Mouse (Mus musculus): ENCODE results near the gene Pip4k2a. TPM values are rescaled to one million over a fixed set of nuclear protein-coding genes. Genes with fewer than 3 reads are reported as not detected.

Gene Pip4k2a
- polyA plus RNA-seq, 1 experiment: 7.1 TPM

DNA sequence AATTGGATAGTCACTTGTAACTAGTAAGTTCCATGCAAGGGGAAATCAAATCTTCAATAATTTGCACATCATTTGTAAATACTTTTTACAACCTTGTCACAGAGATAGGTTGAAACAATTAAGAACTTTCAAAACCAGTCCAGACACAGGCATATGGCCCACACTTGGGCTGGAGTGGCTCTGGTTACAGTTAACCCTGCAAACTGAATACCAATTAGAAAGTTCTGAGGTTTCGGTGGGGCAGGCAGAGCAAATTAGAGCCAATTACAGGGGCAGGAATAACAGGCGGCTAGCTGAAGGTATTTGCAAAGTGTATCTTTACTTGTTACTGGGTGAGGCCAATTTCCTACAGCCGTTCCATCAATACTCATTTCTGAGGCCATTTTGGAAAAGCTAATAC, 84.3 kb downstream of the Pip4k2a start:
- Histone ChIP-seq H3K27me3 (replicated peaks; ENCODE audit: control insufficient read depth, insufficient read depth, low read length) (no peaks in the 10 kb centered on the region), H3K27ac (ENCODE audit: insufficient read depth, low read depth, low read length) (no peak overlapping the region), H3K4me3 (ENCODE audit: insufficient read depth, low read depth, low read length) (no peak overlapping the region), H3K4me1 (ENCODE audit: control insufficient read depth, insufficient read depth, low read length) (peaks cover 5% of the 10 kb centered on the region; the same call in 1 of the 2 replicates), H3K36me3 (ENCODE audit: control insufficient read depth, insufficient read depth, low read length) (no peaks in the 10 kb centered on the region)
- DNase-seq: no peak
- 90% methylated on average over 3 of the region's 3 CpGs for WGBS
- no peak for TF ChIP-seq POLR2A (IDR thresholded peaks at IDR 0.05; ENCODE audit: low read depth, low read length)
- no peak for TF ChIP-seq CTCF (conservative IDR thresholded peaks at IDR 0.05; ENCODE audit: insufficient read depth, insufficient read length, low read depth, low read length)

DNA sequence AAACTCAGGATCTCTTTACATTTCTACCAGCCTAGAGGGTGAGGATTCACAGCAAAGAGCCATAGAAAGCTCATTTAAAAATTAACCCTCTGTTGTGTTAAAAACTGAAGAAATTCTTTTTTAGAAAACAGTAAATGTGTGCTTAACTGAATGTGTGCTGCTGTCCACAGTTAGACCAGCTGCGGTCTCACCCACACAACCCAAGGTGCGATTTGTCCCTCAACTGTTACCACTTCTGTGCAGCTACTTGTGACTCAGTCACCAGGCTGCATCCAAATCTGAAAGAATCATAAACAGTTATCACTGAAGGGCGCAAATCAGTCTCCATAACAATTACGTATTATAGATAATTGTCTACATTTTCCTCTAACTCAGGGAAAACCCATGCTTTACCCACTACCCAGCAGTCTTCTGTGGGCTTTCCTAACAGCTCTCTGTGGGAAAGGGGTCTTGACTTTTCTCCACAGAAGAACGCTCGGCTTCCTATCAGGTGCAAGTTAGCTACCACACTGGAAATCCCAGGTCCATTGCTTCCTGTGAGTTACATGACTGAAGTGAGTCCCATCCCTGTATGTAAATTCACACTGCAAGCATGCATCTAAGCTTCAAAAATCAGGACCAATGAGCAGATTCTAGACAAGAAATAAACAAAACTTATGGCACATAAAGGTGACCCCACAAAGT, 86.5 kb downstream of the Pip4k2a start:
- DNase-seq: no peak
- no peak overlapping the region for H3K27ac ChIP-seq (ENCODE audit: insufficient read depth, low read depth, low read length)
- no peaks in the 10 kb centered on the region for H3K4me1 ChIP-seq (ENCODE audit: control insufficient read depth, insufficient read depth, low read length)
- no peaks in the 10 kb centered on the region for H3K36me3 ChIP-seq (ENCODE audit: control insufficient read depth, insufficient read depth, low read length)
- H3K27me3 ChIP-seq (replicated peaks; ENCODE audit: control insufficient read depth, insufficient read depth, low read length): no peaks in the 10 kb centered on the region
- WGBS: 90% methylated on average over 6 of the region's 6 CpGs
- no peak for TF ChIP-seq POLR2A (IDR thresholded peaks at IDR 0.05; ENCODE audit: low read depth, low read length)
- TF ChIP-seq CTCF (conservative IDR thresholded peaks at IDR 0.05; ENCODE audit: insufficient read depth, insufficient read length, low read depth, low read length): no peak
- H3K4me3 ChIP-seq (ENCODE audit: insufficient read depth, low read depth, low read length): no peak overlapping the region

DNA sequence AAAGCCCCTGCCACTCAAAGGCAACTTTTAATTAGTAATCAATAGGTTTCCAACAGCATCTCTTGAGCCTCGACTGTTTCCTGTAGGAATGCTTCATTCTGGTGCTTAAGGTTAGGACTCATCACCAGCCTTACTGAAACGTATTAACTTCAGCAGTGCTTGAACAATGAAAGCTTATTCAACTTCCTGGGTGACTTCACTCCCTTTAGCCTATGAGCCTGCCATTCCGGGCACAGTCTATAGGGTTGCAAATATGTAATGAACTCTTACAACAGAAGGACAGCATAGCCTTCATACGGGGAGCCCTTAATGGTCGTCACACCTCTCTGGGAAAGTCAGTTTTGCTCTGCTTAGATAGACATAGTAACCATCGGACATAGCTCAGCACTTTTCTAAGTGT, 87.7 kb downstream of the Pip4k2a start:
- no peaks in the 10 kb centered on the region for H3K27me3 ChIP-seq (replicated peaks; ENCODE audit: control insufficient read depth, insufficient read depth, low read length)
- TF ChIP-seq POLR2A (IDR thresholded peaks at IDR 0.05; ENCODE audit: low read depth, low read length) (no peak), CTCF (conservative IDR thresholded peaks at IDR 0.05; ENCODE audit: insufficient read depth, insufficient read length, low read depth, low read length) (no peak)

DNA sequence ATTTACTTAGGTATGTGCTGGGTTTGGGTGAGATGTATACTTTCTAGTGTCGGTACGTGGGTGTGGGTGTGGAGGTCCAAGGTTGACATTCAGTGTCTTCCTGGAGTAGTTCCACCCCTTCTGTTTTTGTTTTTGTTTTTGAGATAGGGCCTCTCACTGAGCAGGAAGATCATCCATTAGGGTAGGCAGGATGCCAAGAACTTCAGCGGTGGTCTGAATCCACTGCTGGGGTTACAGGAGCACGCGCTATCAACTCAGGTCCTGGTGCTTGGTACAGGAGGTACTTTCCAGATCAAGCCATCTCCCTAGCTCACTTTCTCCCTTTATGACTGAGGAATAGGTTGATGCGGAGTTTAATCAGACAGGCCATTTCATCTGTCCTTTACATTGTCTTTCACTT, 88.2 kb downstream of the Pip4k2a start:
- Histone ChIP-seq H3K36me3 (ENCODE audit: control insufficient read depth, insufficient read depth, low read length) (no peaks in the 10 kb centered on the region), H3K4me3 (ENCODE audit: insufficient read depth, low read depth, low read length) (no peak overlapping the region), H3K27me3 (replicated peaks; ENCODE audit: control insufficient read depth, insufficient read depth, low read length) (no peaks in the 10 kb centered on the region), H3K27ac (ENCODE audit: insufficient read depth, low read depth, low read length) (no peak overlapping the region), H3K4me1 (ENCODE audit: control insufficient read depth, insufficient read depth, low read length) (no peaks in the 10 kb centered on the region)
- peak; percentile 49 for DNase-seq
- TF ChIP-seq CTCF (conservative IDR thresholded peaks at IDR 0.05; ENCODE audit: insufficient read depth, insufficient read length, low read depth, low read length): no peak
- TF ChIP-seq POLR2A (IDR thresholded peaks at IDR 0.05; ENCODE audit: low read depth, low read length): no peak
- WGBS: 66% methylated on average over 6 of the region's 6 CpGs

More for the DNA sequence above, 87.7 kb downstream of the Pip4k2a start:
- Histone ChIP-seq H3K36me3 (ENCODE audit: control insufficient read depth, insufficient read depth, low read length) (no peaks in the 10 kb centered on the region), H3K4me1 (ENCODE audit: control insufficient read depth, insufficient read depth, low read length) (no peaks in the 10 kb centered on the region), H3K27ac (ENCODE audit: insufficient read depth, low read depth, low read length) (no peak overlapping the region), H3K4me3 (ENCODE audit: insufficient read depth, low read depth, low read length) (no peak overlapping the region)
- WGBS: 82% methylated on average over 6 of the region's 6 CpGs
- DNase-seq: no peak

DNA sequence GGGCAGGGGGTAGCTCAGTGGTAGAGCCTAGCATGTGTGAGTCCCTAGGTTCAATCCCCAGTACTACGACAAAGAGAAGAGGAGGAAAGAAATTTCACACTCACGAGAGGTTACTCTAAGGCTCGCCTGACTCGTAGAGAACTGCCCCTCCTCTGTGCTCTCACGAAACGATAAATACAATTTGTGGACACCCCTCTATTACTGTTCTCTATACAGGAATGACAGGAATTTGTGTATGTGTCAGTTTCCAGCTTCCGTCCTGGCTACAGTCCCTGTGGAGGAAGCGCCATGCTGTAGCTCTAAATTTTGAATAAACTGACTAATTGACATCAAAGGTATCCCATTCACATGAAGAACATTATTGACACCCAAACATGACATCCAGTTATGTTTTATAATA, 90.7 kb downstream of the Pip4k2a start:
- no peak overlapping the region for H3K27ac ChIP-seq (ENCODE audit: insufficient read depth, low read depth, low read length)
- TF ChIP-seq CTCF (conservative IDR thresholded peaks at IDR 0.05; ENCODE audit: insufficient read depth, insufficient read length, low read depth, low read length) (no peak), POLR2A (IDR thresholded peaks at IDR 0.05; ENCODE audit: low read depth, low read length) (no peak)
- no peaks in the 10 kb centered on the region for H3K27me3 ChIP-seq (replicated peaks; ENCODE audit: control insufficient read depth, insufficient read depth, low read length)
- no peaks in the 10 kb centered on the region for H3K36me3 ChIP-seq (ENCODE audit: control insufficient read depth, insufficient read depth, low read length)
- no peak overlapping the region for H3K4me3 ChIP-seq (ENCODE audit: insufficient read depth, low read depth, low read length)
- WGBS: 70% methylated on average over 8 of the region's 8 CpGs
- no peak for DNase-seq
- H3K4me1 ChIP-seq (ENCODE audit: control insufficient read depth, insufficient read depth, low read length): no peaks in the 10 kb centered on the region

DNA sequence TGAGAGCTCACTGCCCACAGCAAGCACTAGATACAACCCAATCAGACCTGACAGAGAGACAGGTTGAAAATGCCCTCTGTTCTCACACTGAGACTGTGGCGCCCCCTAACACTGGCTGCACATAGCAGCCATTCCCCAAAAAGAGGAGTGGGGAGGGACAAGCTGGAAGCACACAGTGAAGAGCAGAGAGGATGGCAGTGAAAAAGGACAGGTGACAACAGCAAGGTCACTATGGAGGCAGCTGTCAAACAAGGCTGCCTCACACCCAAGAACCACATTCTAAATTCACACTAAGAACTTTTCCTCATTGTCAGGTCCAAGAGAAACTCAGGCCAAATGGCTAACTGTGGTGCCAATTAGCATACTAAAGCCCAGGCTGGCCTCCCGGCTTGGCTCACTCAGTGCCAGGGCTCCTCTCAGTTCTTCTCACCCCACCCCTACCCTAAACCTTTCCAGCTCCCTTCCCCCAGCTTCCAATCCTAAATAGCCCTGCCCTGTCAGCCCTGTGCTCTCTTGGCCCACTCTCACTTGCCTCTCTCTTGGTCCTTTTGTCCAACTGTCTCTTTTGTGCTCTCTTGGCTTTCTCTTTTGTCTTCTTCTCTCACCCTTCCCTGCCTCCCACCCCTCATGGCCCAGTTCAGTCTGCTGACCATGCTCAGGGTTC, 91.4 kb downstream of the Pip4k2a start:
- H3K4me1 ChIP-seq (ENCODE audit: control insufficient read depth, insufficient read depth, low read length): no peaks in the 10 kb centered on the region
- no peak overlapping the region for H3K4me3 ChIP-seq (ENCODE audit: insufficient read depth, low read depth, low read length)
- H3K36me3 ChIP-seq (ENCODE audit: control insufficient read depth, insufficient read depth, low read length): no peaks in the 10 kb centered on the region
- WGBS: 81% methylated on average over 2 of the region's 2 CpGs
- H3K27me3 ChIP-seq (replicated peaks; ENCODE audit: control insufficient read depth, insufficient read depth, low read length): no peaks in the 10 kb centered on the region
- no peak for DNase-seq
- TF ChIP-seq POLR2A (IDR thresholded peaks at IDR 0.05; ENCODE audit: low read depth, low read length): no peak
- no peak for TF ChIP-seq CTCF (conservative IDR thresholded peaks at IDR 0.05; ENCODE audit: insufficient read depth, insufficient read length, low read depth, low read length)
- no peak overlapping the region for H3K27ac ChIP-seq (ENCODE audit: insufficient read depth, low read depth, low read length)

DNA sequence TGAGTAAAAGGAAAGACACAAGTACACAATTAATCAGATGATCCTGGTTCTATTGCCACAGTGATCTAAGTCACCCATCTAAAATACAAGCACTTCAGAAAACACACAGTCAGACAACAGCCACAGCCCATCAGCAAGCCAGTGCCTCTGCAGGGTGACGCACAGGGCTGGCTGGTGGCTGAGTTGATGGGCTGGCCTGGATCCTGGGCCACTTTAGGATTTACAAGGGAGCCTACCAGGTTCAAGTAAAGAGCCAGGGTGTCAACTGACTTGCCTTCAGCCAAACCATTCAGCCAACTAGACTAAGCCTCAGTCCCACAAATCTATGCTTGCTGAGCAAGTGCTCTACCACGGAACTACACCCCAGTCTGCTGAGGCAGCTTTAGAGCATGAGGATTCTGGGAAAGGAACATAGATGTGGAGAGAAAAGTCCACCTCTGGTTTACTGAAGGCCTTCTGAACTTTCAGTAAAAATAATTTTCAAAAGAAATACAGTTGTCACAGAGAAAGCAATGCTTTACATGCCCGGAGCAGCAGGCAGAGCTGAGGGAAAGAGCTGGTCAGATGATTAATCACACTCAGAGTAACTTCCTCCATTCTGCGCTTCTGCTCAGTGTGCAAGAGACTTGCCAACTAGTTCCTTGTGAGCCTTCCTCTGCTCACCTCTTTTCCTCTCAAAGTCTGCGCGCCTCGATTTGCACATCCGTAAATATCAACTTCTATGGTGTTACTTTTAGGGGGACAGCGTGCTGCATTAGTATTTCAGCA, 94.4 kb downstream of the Pip4k2a start:
- no peak for DNase-seq
- Histone ChIP-seq H3K27ac (ENCODE audit: insufficient read depth, low read depth, low read length) (no peak overlapping the region), H3K4me3 (ENCODE audit: insufficient read depth, low read depth, low read length) (no peak overlapping the region), H3K36me3 (ENCODE audit: control insufficient read depth, insufficient read depth, low read length) (no peaks in the 10 kb centered on the region), H3K4me1 (ENCODE audit: control insufficient read depth, insufficient read depth, low read length) (no peaks in the 10 kb centered on the region), H3K27me3 (replicated peaks; ENCODE audit: control insufficient read depth, insufficient read depth, low read length) (no peaks in the 10 kb centered on the region)
- TF ChIP-seq CTCF (conservative IDR thresholded peaks at IDR 0.05; ENCODE audit: insufficient read depth, insufficient read length, low read depth, low read length) (no peak), POLR2A (IDR thresholded peaks at IDR 0.05; ENCODE audit: low read depth, low read length) (no peak)
- 69% methylated on average over 9 of the region's 9 CpGs for WGBS
